Mouse (Mus musculus) liver, embryonic 16.5 days (tissue): Measurements from ENCODE around the gene Bend4. TPM values are rescaled to one million over a fixed set of nuclear protein-coding genes. Genes with fewer than 3 reads are reported as not detected.
A peak's percentile ranks its signal among the peaks of the same experiment; 100 is the strongest.

Experiments
- ATAC-seq: fragments of 200-750 bp; cut with Nextera tagmentation; 2 replicates; pipeline ENCODE4 v1.8.0; 2017; ENCODE audit warnings: low read depth, mild to moderate bottlenecking, moderate number of reproducible peaks, moderate library complexity
- H3K27ac ChIP-seq: fragments of 300-500 bp; sonication (generic); 2 replicates; pipeline ENCODE4 v1.5.1; 2014; ENCODE audit warnings: mild to moderate bottlenecking, low read length
- H3K27me3 ChIP-seq: fragments of 300-500 bp; sonication (generic); 2 replicates; pipeline ENCODE4 v1.6.1; 2014; ENCODE audit warnings: low read depth, low read length, mixed read lengths; ENCODE audit not compliant: control insufficient read depth, insufficient read depth
- H3K36me3 ChIP-seq: fragments of 300-500 bp; sonication (generic); 2 replicates; pipeline ENCODE4 v1.6.1; 2014; ENCODE audit warnings: mild to moderate bottlenecking; ENCODE audit not compliant: control insufficient read depth, insufficient read depth
- H3K4me1 ChIP-seq: fragments of 300-500 bp; sonication (generic); 2 replicates; pipeline ENCODE4 v1.6.1; 2014; ENCODE audit warnings: low read depth, low read length, mixed read lengths; ENCODE audit not compliant: control insufficient read depth
- H3K4me2 ChIP-seq: fragments of 300-500 bp; sonication (generic); 2 replicates; pipeline ENCODE4 v1.6.1; 2014; ENCODE audit warnings: low read depth, low read length, mixed read lengths
- H3K4me3 ChIP-seq: fragments of 300-500 bp; sonication (generic); 2 replicates; pipeline ENCODE4 v1.5.1; 2014; ENCODE audit warnings: low read depth, mild to moderate bottlenecking, low read length
- H3K9ac ChIP-seq: fragments of 300-500 bp; sonication (generic); 2 replicates; pipeline ENCODE4 v1.6.1; 2014; ENCODE audit warnings: low read depth, low read length
- H3K9me3 ChIP-seq: fragments of 300-500 bp; sonication (generic); replicated peaks from 2 replicates; pipeline ENCODE4 v1.6.1; 2016; ENCODE audit warnings: low read length; ENCODE audit not compliant: control insufficient read depth
- WGBS: fragments of 180-500 bp; shearing (Covaris S2); extraction: QIAGEN DNeasy Blood & Tissue Kit; methylation state at CpG from one replicate; pipeline ENCODE4 v1.1.7; 2014; ENCODE audit not compliant: insufficient replicate concordance; 5-methylcytosine and 5-hydroxymethylcytosine counted together
- polyA plus RNA-seq: library from polyadenylated mRNA; unstranded; fragments of >200 nt; fragmentation: Nextera tagmentation; extraction: Ambion mirVana; gene quantifications from 2 replicates; pipeline ENCODE4 v1.2.1, GENCODE M21; 2015

The Bend4 gene
- 0.38 and 0.55 TPM in 2 replicates for polyA plus RNA-seq

DNA sequence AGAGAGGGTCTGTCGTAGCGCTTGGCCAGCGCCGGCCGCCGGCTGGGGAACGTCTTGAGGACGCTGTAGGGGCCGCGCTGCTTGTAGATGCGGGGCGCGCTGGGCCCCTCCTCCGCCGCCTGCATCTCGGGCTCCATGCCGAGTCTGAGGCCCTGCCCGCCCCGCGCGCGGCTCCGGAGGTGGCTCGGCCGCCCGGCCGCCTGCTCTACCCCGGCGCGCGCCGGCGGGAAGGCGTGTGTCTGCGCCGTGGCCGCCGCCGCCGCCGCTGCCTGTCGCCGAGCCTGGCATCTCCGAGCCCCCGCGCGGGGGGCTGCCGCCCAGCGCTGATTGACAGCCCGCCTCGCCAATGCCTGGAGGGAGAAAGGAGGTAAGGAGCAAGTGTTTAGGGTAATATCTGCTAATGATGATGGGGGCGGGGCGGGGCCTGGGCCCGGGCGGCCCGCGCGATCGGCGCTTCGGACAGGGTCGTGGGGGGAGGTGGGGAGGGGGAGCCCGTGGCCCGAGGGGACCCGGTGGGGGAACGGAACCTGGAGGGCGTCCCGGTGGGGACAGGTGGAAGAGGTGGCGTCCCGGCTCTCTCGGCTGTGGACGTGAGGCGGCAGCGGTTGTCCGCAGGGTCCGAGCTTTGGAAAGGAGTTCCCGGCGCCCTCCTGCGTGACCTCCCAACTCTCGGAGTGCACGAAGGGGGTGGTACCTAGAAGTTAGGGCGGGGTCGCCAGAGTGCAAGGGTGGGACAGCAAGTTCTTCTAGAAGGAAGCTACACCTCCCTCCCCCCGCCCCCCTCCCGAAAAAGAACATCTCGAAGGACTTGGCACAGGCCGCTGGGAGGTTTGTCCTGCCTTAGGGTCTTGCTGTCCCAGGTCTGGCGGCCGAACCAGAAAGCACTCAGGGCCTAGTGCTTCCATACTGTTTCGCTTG, at the start of gene Bend4:
TSS of gene Bend4 (minus strand) at position 868 of the 918 bp plus-strand sequence.
- H3K4me2 ChIP-seq: peak within 1 kb of the TSS; percentile 68
- no peaks in the 10 kb centered on the region for H3K36me3 ChIP-seq
- no peak within 1 kb of the TSS for H3K27ac ChIP-seq
- peak within 1 kb of the TSS; percentile 18; the same call in 1 of the 2 replicates for H3K9ac ChIP-seq
- ATAC-seq: 0 out of 2 replicates have a peak, but pooled peaks have one; percentile 24
- H3K27me3 ChIP-seq: peaks cover 43% of the 10 kb centered on the region
- WGBS: 1% methylated on average over 86 of the region's 90 CpGs
- no peaks in the 10 kb centered on the region for H3K9me3 ChIP-seq
- H3K4me3 ChIP-seq: peak within 1 kb of the TSS; percentile 59
- no peaks in the 10 kb centered on the region for H3K4me1 ChIP-seq

DNA sequence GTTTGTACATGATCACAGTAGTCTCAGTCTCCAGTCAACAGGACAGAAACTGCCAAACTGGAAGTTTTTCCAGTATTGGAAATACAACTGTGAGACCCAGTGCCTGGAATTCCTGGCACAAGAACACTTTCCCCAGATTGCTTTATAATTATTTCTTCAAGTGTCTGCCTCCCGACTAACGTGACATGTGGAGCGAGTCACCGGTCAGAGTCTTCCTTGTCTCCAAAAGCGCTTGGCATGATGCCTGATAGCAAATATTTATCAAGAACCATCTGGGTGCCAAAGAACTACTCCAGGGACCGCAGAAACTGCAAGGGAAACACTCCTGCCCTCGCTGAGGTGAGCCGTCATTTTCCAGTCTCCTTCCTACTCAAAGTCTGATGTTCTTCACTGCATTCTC, 45.6 kb upstream of the Bend4 start:
- WGBS: 63% methylated on average over 8 of the region's 8 CpGs
- H3K9me3 ChIP-seq: no peaks in the 10 kb centered on the region

DNA sequence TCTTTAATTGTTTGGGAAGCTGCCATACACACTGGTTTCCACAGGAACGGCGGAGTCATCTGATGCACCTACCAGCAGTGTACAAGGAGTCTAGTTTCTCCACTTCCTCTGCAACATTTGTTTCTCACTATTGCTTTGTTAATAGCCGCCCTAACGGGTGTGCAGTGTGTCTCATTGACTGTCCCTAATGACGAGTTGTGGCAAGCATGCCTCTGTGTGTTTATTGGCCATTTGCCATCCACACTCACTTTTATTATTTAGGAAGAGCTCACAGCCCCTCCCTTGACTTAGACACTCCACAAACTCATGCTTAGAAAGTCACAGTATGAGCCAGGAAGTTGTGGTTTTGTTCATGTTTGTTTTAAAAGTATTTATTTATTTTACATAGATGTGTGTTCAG, 45.0 kb upstream of the Bend4 start:
- Histone ChIP-seq H3K36me3 (no peaks in the 10 kb centered on the region), H3K27ac (no peak overlapping the region), H3K27me3 (no peaks in the 10 kb centered on the region), H3K4me1 (no peaks in the 10 kb centered on the region), H3K4me2 (no peak overlapping the region), H3K4me3 (no peak overlapping the region), H3K9ac (no peak overlapping the region), H3K9me3 (no peaks in the 10 kb centered on the region)
- no peak for ATAC-seq
- WGBS: 54% methylated on average over 5 of the region's 5 CpGs

More for the DNA sequence above, 45.6 kb upstream of the Bend4 start:
- Histone ChIP-seq H3K4me1 (no peaks in the 10 kb centered on the region), H3K9ac (no peak overlapping the region), H3K27ac (no peak overlapping the region), H3K4me2 (no peak overlapping the region), H3K4me3 (no peak overlapping the region), H3K27me3 (no peaks in the 10 kb centered on the region), H3K36me3 (no peaks in the 10 kb centered on the region)
- no peak for ATAC-seq

DNA sequence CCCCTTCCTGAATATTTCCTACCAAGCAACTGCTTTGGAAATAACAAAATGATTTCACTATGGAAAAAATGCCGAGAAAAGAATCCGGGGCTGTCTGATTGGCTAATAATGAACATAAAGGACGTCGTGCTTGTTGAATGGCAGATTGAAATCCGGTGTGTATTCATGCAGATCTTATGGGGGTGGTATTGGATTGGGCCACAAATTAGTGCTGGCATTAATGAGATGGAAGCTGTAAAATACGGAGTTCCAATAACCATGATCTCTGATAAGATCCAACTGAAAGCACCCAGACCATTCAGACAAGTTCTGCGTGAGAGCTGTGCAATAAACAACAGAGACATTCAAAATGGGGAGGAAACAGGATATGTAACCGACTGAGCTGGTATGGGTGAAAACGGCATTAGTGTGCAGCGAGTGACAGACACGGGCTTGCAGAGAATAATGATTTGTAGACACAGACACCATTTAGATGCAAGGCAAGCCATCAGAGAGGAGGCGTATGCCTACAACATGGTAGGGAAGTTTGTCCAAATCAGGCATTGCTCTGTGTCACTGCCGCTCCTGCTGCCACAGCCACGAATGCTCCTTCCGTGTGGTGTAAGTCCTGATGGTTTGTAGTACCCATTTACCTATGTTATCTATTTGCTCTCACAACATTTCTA, 38.9 kb upstream of the Bend4 start:
- Histone ChIP-seq H3K27ac (no peak overlapping the region), H3K4me2 (no peak overlapping the region), H3K9me3 (no peaks in the 10 kb centered on the region), H3K36me3 (no peaks in the 10 kb centered on the region), H3K4me3 (no peak overlapping the region), H3K9ac (no peak overlapping the region), H3K4me1 (no peaks in the 10 kb centered on the region), H3K27me3 (no peaks in the 10 kb centered on the region)
- no peak for ATAC-seq
- WGBS: 66% methylated on average over 15 of the region's 15 CpGs

DNA sequence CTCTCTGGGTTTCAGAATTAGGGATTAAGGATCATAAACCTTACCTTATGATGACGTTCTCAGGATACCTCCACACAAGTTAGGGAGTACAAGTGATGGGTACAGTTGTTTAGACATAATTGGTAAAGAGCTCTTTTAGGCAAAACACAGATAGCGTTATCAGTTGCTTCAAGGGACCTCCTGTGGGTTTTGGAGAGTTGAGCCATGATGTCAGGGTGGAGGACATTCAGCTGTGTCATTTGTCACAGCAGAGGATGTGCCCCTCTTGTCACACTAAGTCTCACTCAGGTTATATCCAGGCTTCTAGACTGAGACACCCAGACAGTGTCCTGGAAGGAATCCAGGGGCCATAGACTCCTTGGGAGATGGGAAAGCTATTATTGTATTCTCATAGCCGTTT, 36.8 kb upstream of the Bend4 start:
- H3K4me1 ChIP-seq: no peaks in the 10 kb centered on the region
- no peak for ATAC-seq
- H3K9ac ChIP-seq: no peak overlapping the region
- no peak overlapping the region for H3K27ac ChIP-seq
- H3K9me3 ChIP-seq: no peaks in the 10 kb centered on the region
- no peak overlapping the region for H3K4me2 ChIP-seq
- 37% methylated on average over 3 of the region's 3 CpGs for WGBS
- no peaks in the 10 kb centered on the region for H3K36me3 ChIP-seq
- H3K27me3 ChIP-seq: no peaks in the 10 kb centered on the region
- H3K4me3 ChIP-seq: no peak overlapping the region

DNA sequence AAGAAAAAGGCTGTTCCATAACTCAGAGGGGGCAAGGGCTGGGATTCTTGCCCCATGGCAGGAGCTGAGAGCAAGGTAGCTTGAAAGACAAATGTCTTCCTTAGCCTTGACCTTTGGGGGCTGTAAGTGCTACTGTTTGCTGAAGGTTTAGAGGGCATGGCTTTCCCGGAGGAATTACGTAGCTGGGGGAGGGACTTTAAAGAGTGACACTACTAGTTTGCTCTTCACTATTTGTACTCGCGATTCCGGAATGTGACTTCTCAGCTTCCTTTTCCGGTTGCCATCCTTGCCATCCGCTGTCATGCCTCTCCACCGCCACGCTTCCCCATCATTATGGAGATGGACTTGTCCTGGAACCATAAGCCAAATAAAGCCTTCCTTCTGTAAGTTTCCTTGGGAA, 35.5 kb upstream of the Bend4 start:
- Histone ChIP-seq H3K4me3 (no peak overlapping the region), H3K27me3 (no peaks in the 10 kb centered on the region), H3K4me2 (no peak overlapping the region), H3K27ac (no peak overlapping the region), H3K36me3 (no peaks in the 10 kb centered on the region), H3K9ac (no peak overlapping the region), H3K4me1 (no peaks in the 10 kb centered on the region), H3K9me3 (no peaks in the 10 kb centered on the region)
- ATAC-seq: no peak
- WGBS: 76% methylated on average over 9 of the region's 9 CpGs

DNA sequence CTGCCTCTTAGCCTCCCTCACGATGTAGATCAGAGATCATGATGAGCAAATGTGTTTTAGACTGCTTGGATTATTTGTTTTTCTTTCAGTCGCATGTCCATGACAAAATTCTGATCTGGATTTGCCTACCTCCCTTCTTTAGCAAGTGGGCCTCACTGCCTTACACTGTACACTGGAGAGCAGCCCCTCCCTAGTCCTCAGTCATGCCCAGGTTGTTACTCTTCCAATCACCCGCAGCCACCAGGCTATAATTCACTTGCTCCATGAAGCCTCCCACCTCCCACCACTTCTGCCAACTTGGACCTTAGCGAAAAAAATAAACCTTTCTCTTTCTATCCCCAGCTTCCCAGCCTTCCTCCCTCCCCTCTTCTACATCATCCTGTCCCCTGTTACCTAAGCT, 34.2 kb upstream of the Bend4 start:
- Histone ChIP-seq H3K4me3 (no peak overlapping the region), H3K27me3 (no peaks in the 10 kb centered on the region), H3K36me3 (no peaks in the 10 kb centered on the region), H3K4me1 (no peaks in the 10 kb centered on the region), H3K9me3 (no peaks in the 10 kb centered on the region), H3K4me2 (no peak overlapping the region), H3K9ac (no peak overlapping the region), H3K27ac (no peak overlapping the region)
- no peak for ATAC-seq
- 55% methylated on average over 4 of the region's 4 CpGs for WGBS

DNA sequence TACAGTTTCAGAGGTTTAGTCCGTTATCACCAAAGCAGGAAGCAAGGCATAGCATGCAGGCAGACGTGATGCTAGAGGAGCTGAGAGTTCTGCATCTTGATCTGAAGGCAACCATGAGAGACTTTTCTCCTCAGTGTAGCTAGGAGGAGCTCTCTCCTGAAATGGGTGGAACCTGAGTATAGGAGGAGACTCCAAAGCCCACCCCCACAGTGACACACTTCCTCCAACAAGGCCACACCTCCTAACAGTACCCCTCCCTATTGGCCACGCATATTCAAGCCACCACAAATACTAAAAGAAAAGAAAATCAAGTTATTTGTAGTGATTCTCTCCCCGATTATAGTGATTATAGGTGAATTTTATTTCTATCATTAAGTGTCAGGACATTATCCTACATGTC, 28.7 kb upstream of the Bend4 start:
- Histone ChIP-seq H3K9ac (no peak overlapping the region), H3K9me3 (no peaks in the 10 kb centered on the region), H3K36me3 (no peaks in the 10 kb centered on the region), H3K27ac (no peak overlapping the region), H3K27me3 (no peaks in the 10 kb centered on the region), H3K4me1 (no peaks in the 10 kb centered on the region), H3K4me2 (no peak overlapping the region), H3K4me3 (no peak overlapping the region)
- 50% methylated on average over 4 of the region's 4 CpGs for WGBS
- no peak for ATAC-seq

DNA sequence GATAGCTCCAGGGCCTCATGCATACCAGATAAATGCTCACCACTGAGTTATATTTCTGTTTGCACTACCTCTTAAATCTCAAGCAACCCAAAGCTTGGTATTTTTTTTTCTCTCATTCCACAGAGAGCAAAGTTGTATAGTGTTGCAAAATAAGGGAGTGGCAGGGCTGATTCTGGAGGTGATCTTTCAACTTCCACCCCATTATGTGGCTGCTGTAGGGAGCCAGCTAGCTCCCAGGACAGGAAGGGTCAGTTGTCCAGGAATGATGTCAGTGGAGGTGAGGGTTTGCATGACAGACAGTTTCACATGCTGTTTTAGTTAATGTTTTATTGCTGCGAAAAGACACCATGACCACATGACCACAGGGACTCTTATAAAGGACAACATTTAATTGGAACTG, 26.2 kb upstream of the Bend4 start:
- WGBS: 60% methylated on average over 1 of the region's 1 CpGs
- no peak overlapping the region for H3K9ac ChIP-seq
- no peak for ATAC-seq
- H3K4me1 ChIP-seq: no peaks in the 10 kb centered on the region
- no peaks in the 10 kb centered on the region for H3K9me3 ChIP-seq
- no peaks in the 10 kb centered on the region for H3K36me3 ChIP-seq
- H3K4me3 ChIP-seq: no peak overlapping the region
- no peak overlapping the region for H3K27ac ChIP-seq
- H3K4me2 ChIP-seq: no peak overlapping the region
- no peaks in the 10 kb centered on the region for H3K27me3 ChIP-seq
